Mouse (Mus musculus) ES-E14 (cell line): ENCODE measurements at regions not wholly inside any gene's neighbourhood (a gene's known extent, or its start where the extent isn't known, plus 50 kb on each side); places are given as distances from the start of the nearest gene placed in this dataset.

ENCODE experiments used
- DNase-seq: peaks from one replicate; pipeline ENCODE4 v3.0.0-alpha.2; 2013; ENCODE audit warnings: low read depth, low spot score
- H3K27ac ChIP-seq: 2 replicates; pipeline ENCODE4 v1.5.1; 2012; ENCODE audit warnings: low read depth, mild to moderate bottlenecking, low read length, moderate library complexity, mixed read lengths; ENCODE audit not compliant: poor library complexity, insufficient read depth, severe bottlenecking
- H3K36me3 ChIP-seq: 2 replicates; pipeline ENCODE4 v1.6.1; 2012; ENCODE audit warnings: mild to moderate bottlenecking, low read length, moderate library complexity, mixed read lengths; ENCODE audit not compliant: control insufficient read depth, poor library complexity, insufficient read depth, severe bottlenecking
- H3K4me1 ChIP-seq, 2 experiments: fragments of 150-350 bp in 1 of 2; sonication (generic) in 1 of 2; 2 replicates each; pipeline ENCODE4 v1.6.1; 2012; ENCODE audit warnings: low read length in 2 of 2, mild to moderate bottlenecking in 1 of 2, mixed read lengths in 1 of 2; ENCODE audit not compliant: control insufficient read depth in 2 of 2, insufficient read depth in 2 of 2, poor library complexity in 1 of 2
- H3K4me3 ChIP-seq, 2 experiments: fragments of 150-350 bp in 1 of 2; sonication (generic) in 1 of 2; 2 replicates each; pipeline ENCODE4 v1.5.1; 2012; ENCODE audit warnings: low read length in 2 of 2, low read depth in 1 of 2, mild to moderate bottlenecking in 1 of 2, mixed read lengths in 1 of 2; ENCODE audit not compliant: insufficient read depth in 1 of 2, poor library complexity in 1 of 2, severe bottlenecking in 1 of 2
- H3K9ac ChIP-seq: 2 replicates; pipeline ENCODE4 v1.6.1; 2012; ENCODE audit warnings: low read depth, mild to moderate bottlenecking, low read length, mixed read lengths; ENCODE audit not compliant: poor library complexity, insufficient read depth, severe bottlenecking
- H3K9me3 ChIP-seq: fragments of 150-350 bp; sonication (generic); 2 replicates; pipeline ENCODE4 v1.6.1; 2012; ENCODE audit warnings: low read depth, mild to moderate bottlenecking, low read length; ENCODE audit not compliant: control insufficient read depth, insufficient read depth
- CHD2 ChIP-seq: IDR thresholded peaks from 2 replicates; pipeline ENCODE4 v1.6.1; 2014; ENCODE audit warnings: mild to moderate bottlenecking, low read depth, low read length, inconsistent platforms
- HCFC1 ChIP-seq: IDR thresholded peaks from 2 replicates; pipeline ENCODE4 v1.6.1; 2012; ENCODE audit warnings: low read length, inconsistent platforms, borderline replicate concordance; ENCODE audit not compliant: insufficient read depth
- MAFK ChIP-seq: IDR thresholded peaks from 2 replicates; pipeline ENCODE4 v1.6.1; 2014; ENCODE audit warnings: mild to moderate bottlenecking, low read depth, low read length, inconsistent platforms; ENCODE audit not compliant: insufficient read depth
- ZC3H11A ChIP-seq: IDR thresholded peaks from 2 replicates; pipeline ENCODE4 v1.6.1; 2012; ENCODE audit warnings: low read depth, mild to moderate bottlenecking, inconsistent platforms, low read length, borderline replicate concordance
- ZNF384 ChIP-seq: IDR thresholded peaks from 2 replicates; pipeline ENCODE4 v1.6.1; 2012; ENCODE audit warnings: low read depth, low read length, inconsistent platforms
- in situ Hi-C, 2 experiments: fragments of 600-800 bp; cut with MboI; formaldehyde crosslinking; loops; one replicate each; pipeline ENCODE4 v1.15.1; 2025; ENCODE audit warnings: low sequenced_read_pairs in 2 of 2, inconsistent platforms in 1 of 2; ENCODE audit not compliant: unreplicated experiment in 2 of 2

DNA sequence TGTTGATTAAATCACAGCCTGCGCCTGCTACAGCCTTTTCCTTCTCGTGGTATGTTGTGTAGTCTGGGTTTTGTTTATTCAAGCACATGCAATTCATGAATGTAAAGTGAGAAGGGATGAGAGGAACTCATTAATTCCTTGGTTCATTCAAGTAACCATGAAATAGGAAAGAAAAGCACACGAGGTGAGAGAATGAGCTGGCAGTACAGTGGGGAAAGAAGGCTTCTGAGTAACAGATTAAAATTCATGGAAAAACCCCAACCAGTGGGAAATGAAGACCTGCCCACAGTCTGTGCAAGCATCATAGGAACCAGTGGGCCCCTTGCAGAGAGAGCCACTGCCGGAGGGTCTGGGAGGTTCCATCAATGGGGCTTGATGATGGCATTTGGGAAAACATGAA is 306.0 kb downstream of the Sox2 start:
- Histone ChIP-seq H3K4me3 (no peak overlapping the region), H3K9ac (no peak overlapping the region), H3K9me3 (no peaks in the 10 kb centered on the region), H3K27ac (no peak overlapping the region), H3K36me3 (no peaks in the 10 kb centered on the region), H3K4me1 (no peaks in the 10 kb centered on the region)
- TF ChIP-seq ZNF384, result no peak
- TF ChIP-seq MAFK, result no peak
- no peak for TF ChIP-seq CHD2
- no peak for TF ChIP-seq HCFC1
- no peak for TF ChIP-seq ZC3H11A
- no peak for DNase-seq
- in situ Hi-C loops, result no loop called here

DNA sequence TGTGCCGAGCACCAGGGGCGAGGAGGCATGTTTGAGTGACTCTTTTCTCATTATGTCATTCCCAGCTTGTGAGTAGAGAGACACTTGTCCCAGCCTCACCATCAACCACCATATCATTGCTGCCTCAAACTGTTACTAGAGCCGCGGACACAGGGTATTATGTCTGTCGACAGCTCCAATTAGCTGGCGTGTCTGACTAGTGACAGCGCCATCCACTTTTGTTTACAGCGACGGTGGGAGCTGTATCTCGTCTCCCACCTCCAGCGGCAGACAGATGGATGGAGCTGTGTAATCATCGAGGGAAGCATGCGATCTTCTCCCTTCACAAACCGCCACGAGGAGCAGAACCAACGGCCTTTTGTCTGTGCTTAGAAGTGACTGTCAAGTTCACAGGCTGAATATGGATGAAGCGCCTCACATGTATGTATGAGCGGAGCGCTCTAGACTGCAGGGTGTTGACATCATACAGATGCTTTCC is 308.9 kb downstream of the Sox2 start:
- H3K9me3 ChIP-seq, result no peaks in the 10 kb centered on the region

DNA sequence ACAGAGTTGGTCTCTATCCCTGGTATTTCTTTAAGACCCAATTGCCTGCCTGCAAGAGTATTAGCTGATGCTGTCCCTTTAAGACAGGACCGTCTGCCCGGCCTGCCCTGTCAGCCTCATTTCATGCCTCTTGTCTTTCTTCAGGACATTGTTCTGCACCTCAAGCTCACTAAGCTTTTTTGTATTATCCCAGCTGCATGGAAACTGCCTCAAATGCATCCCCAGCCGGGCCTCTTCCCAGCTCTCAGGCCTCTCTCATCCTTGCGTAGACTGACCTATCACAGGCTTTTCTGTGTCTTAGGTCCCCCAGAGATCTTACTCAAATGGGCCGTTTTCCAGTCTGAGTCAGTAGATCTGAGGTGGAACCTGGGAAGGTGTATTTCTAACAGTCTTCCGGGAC is 316.2 kb downstream of the Sox2 start:
- in situ Hi-C loops, result no loop called here
- H3K36me3 ChIP-seq, result no peaks in the 10 kb centered on the region
- DNase-seq, result no peak

More for the DNA sequence above, 308.9 kb downstream of the Sox2 start:
- in situ Hi-C loops, result no loop called here
- no peak overlapping the region for H3K27ac ChIP-seq
- no peak for DNase-seq
- H3K36me3 ChIP-seq, result no peaks in the 10 kb centered on the region
- TF ChIP-seq ZNF384, result no peak
- TF ChIP-seq MAFK, result no peak
- no peak for TF ChIP-seq CHD2
- no peak for TF ChIP-seq HCFC1
- TF ChIP-seq ZC3H11A, result no peak
- no peak overlapping the region for H3K4me3 ChIP-seq
- H3K9ac ChIP-seq, result no peak overlapping the region
- H3K4me1 ChIP-seq, result no peaks in the 10 kb centered on the region

DNA sequence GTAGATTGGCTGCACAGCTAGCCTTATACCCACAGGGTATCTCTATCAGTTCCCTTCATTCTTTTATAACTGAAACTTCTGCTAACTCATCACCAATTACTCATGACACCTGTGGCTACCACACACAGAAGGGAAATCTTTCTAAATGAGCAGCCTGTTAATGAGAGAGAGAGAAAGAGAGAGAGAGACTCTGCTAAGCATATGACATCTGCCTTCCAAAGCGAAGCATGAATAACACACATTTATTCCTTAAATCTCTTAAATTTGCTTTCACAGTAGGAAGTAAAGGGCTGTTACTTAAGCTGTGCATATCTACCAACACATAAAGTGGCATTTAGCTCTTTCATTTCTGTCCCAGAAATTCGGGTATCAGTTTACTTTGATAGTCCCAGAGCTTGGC is 317.7 kb downstream of the Sox2 start:
- no peaks in the 10 kb centered on the region for H3K9me3 ChIP-seq
- no peak for DNase-seq
- no peaks in the 10 kb centered on the region for H3K4me1 ChIP-seq
- in situ Hi-C loops, result no loop called here
- no peak overlapping the region for H3K27ac ChIP-seq
- H3K4me3 ChIP-seq, result no peak overlapping the region
- no peaks in the 10 kb centered on the region for H3K36me3 ChIP-seq
- TF ChIP-seq HCFC1, result no peak
- no peak for TF ChIP-seq MAFK
- no peak for TF ChIP-seq ZC3H11A
- no peak for TF ChIP-seq CHD2
- no peak for TF ChIP-seq ZNF384
- H3K9ac ChIP-seq, result no peak overlapping the region

More for the DNA sequence above, 316.2 kb downstream of the Sox2 start:
- no peak overlapping the region for H3K9ac ChIP-seq
- no peak overlapping the region for H3K4me3 ChIP-seq
- TF ChIP-seq MAFK (no peak), HCFC1 (no peak), CHD2 (no peak), ZC3H11A (no peak), ZNF384 (no peak)
- no peaks in the 10 kb centered on the region for H3K4me1 ChIP-seq
- H3K27ac ChIP-seq, result no peak overlapping the region
- no peaks in the 10 kb centered on the region for H3K9me3 ChIP-seq

DNA sequence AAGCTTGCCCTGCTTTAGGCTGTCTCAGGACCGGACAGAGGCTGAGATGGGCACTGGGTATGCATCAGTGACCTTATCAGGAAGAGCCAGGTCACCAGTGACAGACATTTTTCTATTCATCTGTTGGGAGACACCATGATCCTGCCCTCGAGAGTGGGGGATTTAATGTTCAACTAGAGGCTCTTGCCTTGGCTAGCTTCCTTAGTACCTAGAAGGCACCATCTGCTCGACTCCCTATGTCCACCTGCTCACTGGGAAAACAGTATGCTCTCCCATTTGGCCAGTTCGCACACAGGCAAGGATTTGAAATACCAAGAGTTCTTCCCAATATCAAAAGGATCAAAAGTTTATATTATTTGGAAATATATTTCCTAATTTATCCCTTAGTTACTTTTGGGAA is 321.3 kb downstream of the Sox2 start:
- Histone ChIP-seq H3K27ac (no peak overlapping the region), H3K4me3 (no peak overlapping the region), H3K4me1 (no peaks in the 10 kb centered on the region), H3K9me3 (no peaks in the 10 kb centered on the region), H3K36me3 (no peaks in the 10 kb centered on the region), H3K9ac (no peak overlapping the region)
- in situ Hi-C loops, result no loop called here
- TF ChIP-seq HCFC1 (no peak), ZC3H11A (no peak), CHD2 (no peak), MAFK (no peak), ZNF384 (no peak)
- DNase-seq, result no peak
